Mouse (Mus musculus): Measurements from ENCODE around the gene Gm39653.
"Not testable (repeated sequence)": the region's sequence is repeated elsewhere in the genome, so short reads cannot be mapped to it uniquely, and the experiment has no call there.

The Gm39653 gene

DNA sequence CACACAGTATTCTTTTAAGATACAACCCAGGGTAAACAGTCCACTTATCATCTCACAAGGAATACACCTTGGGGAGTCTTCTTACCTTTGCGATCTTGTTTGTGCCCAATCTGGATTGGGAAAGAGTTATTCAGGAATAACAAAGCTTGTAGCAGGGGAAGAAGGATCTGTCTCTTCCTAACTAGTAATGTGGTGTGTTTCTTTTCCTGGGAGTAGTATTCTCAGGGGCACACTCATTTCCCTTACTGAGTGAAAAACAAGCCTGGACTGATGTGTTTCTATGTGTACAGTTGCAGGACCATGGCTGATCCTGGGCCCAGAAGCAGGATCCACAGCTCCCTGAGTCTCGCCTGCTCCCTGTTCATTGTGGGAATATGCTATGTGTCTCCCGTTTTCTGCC lies at the start of gene Gm39653:
TSS of gene Gm39653 (plus strand) at position 301 of the 400 bp plus-strand sequence.
- ATAC-seq (ENCODE audit: insufficient number of reproducible peaks, low FRiP score, low TSS enrichment) = no peak

GRCm38 (mm10) chr1:63566501-63566900 lies 49.3 kb upstream of the Gm39653 start:
- ATAC-seq (ENCODE audit: insufficient number of reproducible peaks, low FRiP score, low TSS enrichment) = 0 out of 2 replicates have a peak, but pooled peaks have one; percentile 56

DNA sequence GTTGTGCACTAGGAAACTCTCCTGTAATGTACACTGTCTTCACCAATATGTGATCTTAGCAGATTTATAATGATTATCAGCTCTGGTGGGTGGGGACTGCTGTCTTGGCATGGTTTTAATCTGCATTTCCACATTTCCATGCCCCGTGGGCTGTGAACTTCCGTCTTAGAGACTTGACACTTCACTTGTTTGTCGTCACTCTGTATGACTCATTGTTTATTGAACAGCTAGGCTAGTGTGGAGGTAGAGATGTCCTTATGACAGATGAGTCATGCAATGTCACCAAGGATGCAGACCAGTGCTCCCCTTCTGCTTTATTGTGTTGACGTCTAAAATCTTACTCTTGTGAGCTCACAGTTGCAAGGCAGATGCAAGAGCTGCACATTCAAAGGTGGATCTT lies 48.7 kb upstream of the Gm39653 start:
- 0 out of 2 replicates have a peak, but pooled peaks have one; percentile 18 for ATAC-seq (ENCODE audit: insufficient number of reproducible peaks, low FRiP score, low TSS enrichment)

GRCm38 (mm10) chr1:63572229-63572628 lies 43.5 kb upstream of the Gm39653 start:
- ATAC-seq (ENCODE audit: insufficient number of reproducible peaks, low FRiP score, low TSS enrichment) = peak; percentile 84

GRCm38 (mm10) chr1:63573432-63573831 lies 42.3 kb upstream of the Gm39653 start:
- no peak for ATAC-seq (ENCODE audit: insufficient number of reproducible peaks, low FRiP score, low TSS enrichment)

- ATAC-seq (ENCODE audit: insufficient number of reproducible peaks, low FRiP score, low TSS enrichment) = no peak
Measured at GRCm38 (mm10) chr1:63573864-63574611, 41.7 kb upstream of the Gm39653 start.

DNA sequence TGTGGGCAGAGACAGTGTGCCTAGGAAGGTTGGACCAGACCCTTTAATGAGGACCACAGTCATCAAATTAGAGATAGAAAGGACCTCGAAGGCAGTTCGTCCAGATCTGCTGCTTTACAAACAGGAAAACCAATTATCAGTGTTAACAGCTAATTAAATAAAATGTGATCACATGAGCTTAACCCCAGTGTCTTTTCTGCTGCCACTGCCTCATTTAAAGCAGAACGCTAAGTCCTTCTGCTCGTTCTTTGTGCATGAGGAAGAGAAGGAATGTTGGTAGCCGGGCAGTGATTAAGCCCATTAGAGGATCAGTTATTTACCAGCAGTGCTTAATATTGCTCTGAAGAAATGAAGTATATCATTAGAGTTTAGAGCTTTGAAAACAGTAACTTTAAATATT lies 39.0 kb upstream of the Gm39653 start:
- no peak for ATAC-seq (ENCODE audit: insufficient number of reproducible peaks, low FRiP score, low TSS enrichment)

GRCm38 (mm10) chr1:63579153-63579552 lies 36.6 kb upstream of the Gm39653 start:
- no peak for ATAC-seq (ENCODE audit: insufficient number of reproducible peaks, low FRiP score, low TSS enrichment)

DNA sequence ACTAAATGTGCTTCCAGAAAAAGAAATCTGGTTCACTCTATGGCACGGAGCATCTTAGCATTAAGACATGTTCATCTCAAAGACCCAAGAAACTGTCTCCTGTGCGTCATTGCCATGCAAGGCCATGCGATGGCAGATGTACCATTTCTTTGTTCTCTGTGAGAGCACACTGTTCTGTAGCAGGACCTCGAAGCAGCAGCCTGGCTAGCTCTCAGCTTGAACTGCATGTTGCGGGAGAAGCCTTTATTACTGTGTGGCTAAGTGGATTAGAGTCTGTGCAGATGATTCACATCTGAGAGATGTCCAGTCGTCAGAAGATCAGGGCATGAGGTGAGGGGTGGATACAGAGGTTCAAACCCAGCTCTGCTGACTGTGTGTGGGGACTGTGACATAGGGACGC lies 28.9 kb upstream of the Gm39653 start:
- no peak for ATAC-seq (ENCODE audit: insufficient number of reproducible peaks, low FRiP score, low TSS enrichment)

GRCm38 (mm10) chr1:63603870-63604500 lies 11.8 kb upstream of the Gm39653 start:
- ATAC-seq (ENCODE audit: insufficient number of reproducible peaks, low FRiP score, low TSS enrichment) = no peak

DNA sequence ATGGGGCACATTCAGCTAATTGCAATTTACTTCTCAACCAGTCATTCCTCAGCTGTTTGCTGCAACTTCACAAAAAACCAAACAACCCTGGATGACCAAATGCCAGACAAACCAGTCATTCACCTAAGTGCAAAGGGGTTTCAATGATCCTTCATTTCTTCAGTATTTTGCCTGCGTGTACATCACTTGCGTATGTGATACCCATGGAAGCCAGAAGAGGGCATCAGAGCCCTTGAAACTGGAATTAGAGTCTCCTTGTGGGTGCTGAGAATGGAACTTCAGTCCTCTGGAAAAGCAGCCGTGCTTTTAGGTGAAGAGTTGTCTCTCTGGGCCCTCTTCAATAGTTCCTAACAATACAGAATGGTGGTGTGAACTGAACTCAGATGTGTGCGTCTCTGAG lies 6.2 kb upstream of the Gm39653 start:
- ATAC-seq (ENCODE audit: insufficient number of reproducible peaks, low FRiP score, low TSS enrichment) = no peak

GRCm38 (mm10) chr1:63614594-63614993 lies 1.2 kb upstream of the Gm39653 start:
- ATAC-seq (ENCODE audit: insufficient number of reproducible peaks, low FRiP score, low TSS enrichment) = no peak

DNA sequence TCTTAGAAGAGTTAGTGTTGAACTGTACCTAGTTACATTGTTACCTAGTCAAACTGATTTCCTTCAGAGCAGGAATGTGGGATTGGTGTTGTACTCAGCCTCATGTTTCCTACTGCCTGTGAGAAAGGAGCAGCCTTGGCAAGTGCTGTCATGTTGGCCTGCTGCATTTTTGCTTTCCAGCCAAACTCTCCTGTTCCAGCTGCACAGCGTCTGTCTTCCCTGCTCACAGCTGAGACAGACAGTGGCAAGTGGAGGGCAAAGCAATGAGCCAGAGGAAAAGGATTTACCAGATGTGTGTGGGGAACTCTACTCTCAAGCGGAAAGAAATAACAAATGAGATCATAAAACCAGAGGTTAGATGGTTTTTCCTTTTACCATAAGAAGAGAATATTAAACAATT lies 12.4 kb downstream of the Gm39653 start:
- ATAC-seq (ENCODE audit: insufficient number of reproducible peaks, low FRiP score, low TSS enrichment) = no peak

GRCm38 (mm10) chr1:63630390-63630789 lies 14.6 kb downstream of the Gm39653 start:
- ATAC-seq (ENCODE audit: insufficient number of reproducible peaks, low FRiP score, low TSS enrichment) = not testable (repeated sequence)

- ATAC-seq (ENCODE audit: insufficient number of reproducible peaks, low FRiP score, low TSS enrichment) = no peak
Measured at GRCm38 (mm10) chr1:63639921-63640320, 24.2 kb downstream of the Gm39653 start.

GRCm38 (mm10) chr1:63658016-63658415 lies 42.2 kb downstream of the Gm39653 start:
- ATAC-seq (ENCODE audit: insufficient number of reproducible peaks, low FRiP score, low TSS enrichment) = peak; percentile 53

GRCm38 (mm10) chr1:63659591-63659990 lies 43.8 kb downstream of the Gm39653 start:
- peak; percentile 78 for ATAC-seq (ENCODE audit: insufficient number of reproducible peaks, low FRiP score, low TSS enrichment)

DNA sequence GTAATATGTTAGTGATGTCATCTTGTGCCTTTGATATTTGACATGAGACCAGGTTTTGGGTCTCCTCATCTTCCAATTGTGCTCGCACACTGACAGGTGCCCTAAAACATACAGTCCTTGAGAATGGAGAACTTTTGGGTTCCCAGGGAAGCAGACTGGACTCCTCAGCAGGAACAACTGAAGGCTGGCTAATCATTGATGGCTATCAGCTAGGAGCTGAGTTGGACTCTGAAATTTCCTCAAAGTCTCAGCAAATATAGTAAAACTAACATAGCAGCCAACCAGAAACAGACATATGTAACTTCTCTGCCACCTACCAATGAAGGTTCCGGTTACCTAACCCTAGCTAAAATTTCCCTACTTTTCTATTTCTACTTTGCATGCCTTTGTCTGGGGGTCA lies 50.3 kb downstream of the Gm39653 start:
- no peak for ATAC-seq (ENCODE audit: insufficient number of reproducible peaks, low FRiP score, low TSS enrichment)

DNA sequence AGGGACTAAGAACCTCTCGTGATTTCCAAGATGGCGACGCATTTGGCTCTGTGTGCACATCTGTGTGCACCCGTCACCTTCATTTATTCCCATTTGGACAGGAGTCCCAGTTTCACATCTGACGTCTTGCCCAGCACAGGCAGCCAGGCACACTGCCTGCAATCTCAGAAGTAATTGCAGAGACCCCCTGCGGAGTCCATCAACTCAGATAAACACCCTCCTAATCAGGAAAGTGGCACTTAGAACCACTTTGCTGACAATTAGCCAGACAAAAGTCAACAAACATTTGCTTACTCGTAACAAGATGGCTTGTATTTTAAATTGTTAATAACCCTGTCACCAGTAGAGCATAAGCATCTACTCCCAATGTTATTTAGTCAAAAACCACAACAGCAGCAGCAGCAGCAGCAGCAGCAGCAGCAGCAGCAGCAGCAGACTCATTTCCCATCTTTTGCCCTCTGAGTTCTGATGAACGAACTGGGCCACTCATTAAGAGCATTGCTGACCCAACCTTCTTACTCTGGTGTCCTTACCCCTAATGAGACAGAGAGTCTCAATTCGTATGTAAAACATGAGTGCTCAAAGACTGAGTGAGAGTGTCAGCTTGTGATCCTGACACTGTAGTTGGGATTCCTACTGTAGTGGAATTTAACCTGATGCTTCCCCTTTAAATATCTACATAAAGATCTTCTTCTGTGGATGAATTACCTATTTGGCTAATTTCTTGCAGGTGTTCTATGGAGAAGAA lies 51.6 kb downstream of the Gm39653 start:
- no peak for ATAC-seq (ENCODE audit: insufficient number of reproducible peaks, low FRiP score, low TSS enrichment)

DNA sequence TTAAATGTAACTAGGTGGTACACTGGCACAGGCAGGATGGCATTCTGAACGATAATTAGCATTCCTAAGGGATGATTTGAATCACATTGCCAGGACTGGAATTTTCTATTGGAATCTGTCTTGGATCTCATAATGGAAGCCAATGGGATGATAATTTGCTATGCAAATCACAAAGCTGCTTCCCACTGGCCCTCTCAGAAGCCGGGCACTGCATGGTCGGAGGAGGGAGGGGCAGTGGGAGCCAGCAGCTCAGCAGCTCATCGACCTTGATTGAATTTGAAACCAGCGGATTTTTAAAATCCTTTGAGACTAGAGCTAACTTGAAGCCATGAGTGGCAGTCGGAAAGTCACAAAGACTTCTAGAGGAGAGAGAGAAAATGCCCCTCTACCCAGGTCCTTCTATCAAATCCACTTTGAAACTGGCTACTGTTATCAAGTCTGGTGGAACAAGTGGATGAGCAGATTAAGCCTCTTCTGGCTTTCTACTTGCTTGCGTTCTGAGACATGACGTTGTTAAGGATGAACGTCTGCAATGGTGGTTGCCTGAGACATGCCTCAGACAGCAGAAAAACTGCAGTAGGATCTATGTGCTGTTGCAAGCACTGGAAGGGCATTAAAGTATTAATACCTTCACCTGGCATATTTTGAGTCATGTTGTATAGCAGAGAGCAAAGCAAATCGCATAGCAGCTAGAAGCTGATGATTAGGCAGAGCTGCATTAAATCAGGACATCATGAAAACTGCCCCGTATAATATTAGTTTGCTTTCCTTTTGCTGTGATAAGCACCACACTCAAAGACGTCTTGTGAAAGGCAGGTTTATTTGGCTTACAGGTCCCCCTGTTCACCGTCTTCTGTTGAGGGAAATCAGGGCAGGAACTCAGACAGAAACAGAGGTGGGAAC lies 52.4 kb downstream of the Gm39653 start:
- peak; percentile 49; the same call in 1 of the 2 replicates for ATAC-seq (ENCODE audit: insufficient number of reproducible peaks, low FRiP score, low TSS enrichment)
